Mouse (Mus musculus) ES-E14 (cell line): Measurements from ENCODE around the gene Pon3. TPM values are rescaled to one million over a fixed set of nuclear protein-coding genes. Genes with fewer than 3 reads are reported as not detected.
A peak's percentile ranks its signal among the peaks of the same experiment; 100 is the strongest.

Source experiments
- DNase-seq: peaks from one replicate; pipeline ENCODE4 v3.0.0-alpha.2; 2013; ENCODE audit warnings: low read depth, low spot score
- H3K27ac ChIP-seq: 2 replicates; pipeline ENCODE4 v1.5.1; 2012; ENCODE audit warnings: low read depth, mild to moderate bottlenecking, low read length, moderate library complexity, mixed read lengths; ENCODE audit not compliant: poor library complexity, insufficient read depth, severe bottlenecking
- H3K36me3 ChIP-seq: 2 replicates; pipeline ENCODE4 v1.6.1; 2012; ENCODE audit warnings: mild to moderate bottlenecking, low read length, moderate library complexity, mixed read lengths; ENCODE audit not compliant: control insufficient read depth, poor library complexity, insufficient read depth, severe bottlenecking
- H3K4me1 ChIP-seq, 2 experiments: fragments of 150-350 bp in 1 of 2; sonication (generic) in 1 of 2; 2 replicates each; pipeline ENCODE4 v1.6.1; 2012; ENCODE audit warnings: low read length in 2 of 2, mild to moderate bottlenecking in 1 of 2, mixed read lengths in 1 of 2; ENCODE audit not compliant: control insufficient read depth in 2 of 2, insufficient read depth in 2 of 2, poor library complexity in 1 of 2
- H3K4me3 ChIP-seq, 2 experiments: fragments of 150-350 bp in 1 of 2; sonication (generic) in 1 of 2; 2 replicates each; pipeline ENCODE4 v1.5.1; 2012; ENCODE audit warnings: low read length in 2 of 2, low read depth in 1 of 2, mild to moderate bottlenecking in 1 of 2, mixed read lengths in 1 of 2; ENCODE audit not compliant: insufficient read depth in 1 of 2, poor library complexity in 1 of 2, severe bottlenecking in 1 of 2
- H3K9ac ChIP-seq: 2 replicates; pipeline ENCODE4 v1.6.1; 2012; ENCODE audit warnings: low read depth, mild to moderate bottlenecking, low read length, mixed read lengths; ENCODE audit not compliant: poor library complexity, insufficient read depth, severe bottlenecking
- H3K9me3 ChIP-seq: fragments of 150-350 bp; sonication (generic); 2 replicates; pipeline ENCODE4 v1.6.1; 2012; ENCODE audit warnings: low read depth, mild to moderate bottlenecking, low read length; ENCODE audit not compliant: control insufficient read depth, insufficient read depth
- CHD2 ChIP-seq: IDR thresholded peaks from 2 replicates; pipeline ENCODE4 v1.6.1; 2014; ENCODE audit warnings: mild to moderate bottlenecking, low read depth, low read length, inconsistent platforms
- HCFC1 ChIP-seq: IDR thresholded peaks from 2 replicates; pipeline ENCODE4 v1.6.1; 2012; ENCODE audit warnings: low read length, inconsistent platforms, borderline replicate concordance; ENCODE audit not compliant: insufficient read depth
- MAFK ChIP-seq: IDR thresholded peaks from 2 replicates; pipeline ENCODE4 v1.6.1; 2014; ENCODE audit warnings: mild to moderate bottlenecking, low read depth, low read length, inconsistent platforms; ENCODE audit not compliant: insufficient read depth
- ZC3H11A ChIP-seq: IDR thresholded peaks from 2 replicates; pipeline ENCODE4 v1.6.1; 2012; ENCODE audit warnings: low read depth, mild to moderate bottlenecking, inconsistent platforms, low read length, borderline replicate concordance
- ZNF384 ChIP-seq: IDR thresholded peaks from 2 replicates; pipeline ENCODE4 v1.6.1; 2012; ENCODE audit warnings: low read depth, low read length, inconsistent platforms
- in situ Hi-C, 2 experiments: fragments of 600-800 bp; cut with MboI; formaldehyde crosslinking; loops; one replicate each; pipeline ENCODE4 v1.15.1; 2025; ENCODE audit warnings: low sequenced_read_pairs in 2 of 2, inconsistent platforms in 1 of 2; ENCODE audit not compliant: unreplicated experiment in 2 of 2
- total RNA-seq: library from RNA; depleted of rRNA; stranded (reverse); fragments of 300-350 nt; gene quantifications from 2 replicates; pipeline ENCODE4 v1.2.3, GENCODE M21; 2012; rRNA removed

Pon3 gene
- total RNA-seq, 1 experiment = 2.3 TPM

DNA sequence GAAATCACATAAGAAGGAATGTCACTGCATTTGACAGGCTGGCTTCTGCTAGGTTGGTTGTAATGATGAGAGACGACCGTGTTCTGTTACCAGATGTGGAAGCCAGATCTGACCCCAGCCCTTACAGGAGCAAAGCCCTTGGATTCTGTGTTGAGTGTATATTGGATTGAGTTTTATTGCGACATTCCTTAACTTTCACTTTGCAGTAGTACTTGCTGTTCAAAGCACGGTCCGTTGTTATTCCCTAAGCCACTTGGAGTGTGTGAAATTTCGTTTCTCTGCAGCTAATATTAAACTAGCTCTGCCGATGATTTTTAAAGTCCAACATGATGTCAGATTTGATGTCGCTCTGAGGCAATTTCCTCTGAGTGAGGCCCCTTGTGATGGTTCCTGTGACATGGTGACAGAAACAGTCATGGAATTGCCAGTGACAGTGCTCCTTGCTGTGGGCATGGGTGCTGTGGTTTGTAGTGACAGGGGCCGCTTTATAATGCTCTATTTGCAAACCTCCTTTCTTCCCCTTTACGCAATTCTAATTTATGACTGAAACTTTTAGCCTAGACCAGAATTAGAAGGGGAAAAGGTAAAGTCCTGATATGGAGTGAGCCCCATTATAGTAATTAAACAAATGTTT is 81.8 kb downstream of the Pon3 start:
- H3K36me3 ChIP-seq = no peaks in the 10 kb centered on the region
- in situ Hi-C loops = no loop called here
- no peak overlapping the region for H3K4me3 ChIP-seq
- no peak for TF ChIP-seq ZNF384
- no peak for TF ChIP-seq HCFC1
- no peak for TF ChIP-seq CHD2
- no peak overlapping the region for H3K9ac ChIP-seq
- no peak overlapping the region for H3K27ac ChIP-seq
- no peak for DNase-seq
- no peaks in the 10 kb centered on the region for H3K9me3 ChIP-seq
- peaks cover 0 to 2% of the 10 kb centered on the region in 2 experiments; a peak in 1 of 4 replicates for H3K4me1 ChIP-seq

DNA sequence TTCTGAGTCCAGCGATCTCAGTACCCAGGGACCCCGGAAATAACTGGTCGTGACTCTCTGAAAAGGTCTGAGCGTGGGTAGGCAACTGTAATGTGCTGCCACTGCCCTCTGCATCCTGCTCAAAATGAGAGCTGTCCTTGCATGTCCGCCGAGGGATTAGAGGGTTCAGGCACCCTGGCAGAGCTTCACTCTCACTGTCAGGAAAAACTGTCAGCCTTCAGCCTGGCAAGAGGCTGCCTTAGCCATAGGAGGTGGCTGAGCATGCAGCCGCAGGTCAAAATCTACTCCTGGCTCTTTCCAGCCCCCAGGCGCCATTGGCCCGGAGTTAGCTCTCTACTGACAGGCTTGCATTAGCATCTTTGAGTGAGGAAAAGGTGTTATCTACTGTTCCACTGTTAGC is 83.5 kb downstream of the Pon3 start:
- H3K27ac ChIP-seq = no peak overlapping the region
- DNase-seq = no peak

DNA sequence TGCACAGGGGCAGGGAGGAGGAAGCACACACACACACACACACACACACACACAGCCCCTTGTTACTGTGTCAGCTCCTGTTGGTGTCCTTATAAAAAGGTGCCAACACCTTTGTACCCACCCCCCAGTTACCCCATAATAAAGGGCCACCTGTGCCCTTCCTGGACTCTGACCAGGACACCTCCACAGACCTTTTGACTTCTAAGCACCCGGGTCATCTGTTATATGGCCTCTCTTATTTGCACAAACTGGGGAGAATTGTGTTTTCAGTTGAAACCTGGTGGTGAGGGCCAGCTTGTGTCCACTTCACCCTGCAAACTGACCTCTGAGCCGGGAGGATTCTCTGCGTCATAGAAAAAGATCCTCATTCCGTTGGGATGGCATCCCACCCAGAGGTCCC is 84.7 kb downstream of the Pon3 start:
- H3K9ac ChIP-seq = no peak overlapping the region

More for the DNA sequence above, 83.5 kb downstream of the Pon3 start:
- Histone ChIP-seq H3K9me3 (no peaks in the 10 kb centered on the region), H3K9ac (no peak overlapping the region), H3K4me3 (peak overlapping the region in 1 of 2 experiments; percentile 48; a peak in 1 of 4 replicates), H3K36me3 (no peaks in the 10 kb centered on the region), H3K4me1 (peaks cover 0 to 2% of the 10 kb centered on the region in 2 experiments; a peak in 1 of 4 replicates)
- in situ Hi-C loops = no loop called here
- TF ChIP-seq MAFK = no peak
- TF ChIP-seq CHD2 = no peak
- no peak for TF ChIP-seq ZC3H11A
- TF ChIP-seq ZNF384 = no peak
- no peak for TF ChIP-seq HCFC1

More for the DNA sequence above, 84.7 kb downstream of the Pon3 start:
- TF ChIP-seq MAFK (no peak), ZC3H11A (no peak), ZNF384 (no peak), HCFC1 (no peak), CHD2 (no peak)
- Histone ChIP-seq H3K4me3 (no peak overlapping the region), H3K27ac (no peak overlapping the region), H3K4me1 (peaks cover 0 to 2% of the 10 kb centered on the region in 2 experiments; a peak in 1 of 4 replicates), H3K9me3 (no peaks in the 10 kb centered on the region), H3K36me3 (no peaks in the 10 kb centered on the region)
- DNase-seq = no peak
- in situ Hi-C loops = no loop called here

Other genes starting within 250 kb of the Pon3 start
- not detected in 2 replicates for gene Pon1, start 62.3 kb downstream of the Pon3 start, total RNA-seq
- gene Pon2, start 42.2 kb upstream of the Pon3 start, total RNA-seq = 11.1 and 12.7 TPM in 2 replicates
- 0.21 and 0.22 TPM in 2 replicates for gene Asb4, start 127.1 kb upstream of the Pon3 start, total RNA-seq
- gene Pdk4, start 240.0 kb upstream of the Pon3 start, total RNA-seq = 1.9 and 4.0 TPM in 2 replicates